Mouse (Mus musculus) ES-CJ7 (cell line): ENCODE results near the gene Arid1b.
A peak's percentile ranks its signal among the peaks of the same experiment; 100 is the strongest.

Source experiments
- DNase-seq: peaks from one replicate; pipeline ENCODE4 v3.0.0; 2011; ENCODE audit warnings: low read depth, low spot score

Arid1b gene

GRCm38 (mm10) chr17:4995561-4996051, 1.5 kb downstream of the Arid1b start:
- peak; percentile 34 for DNase-seq

- no peak for DNase-seq
These were observed 2.1 kb downstream of the Arid1b start for GRCm38 (mm10) chr17:4996121-4996813.

- peak; percentile 38 for DNase-seq
These were observed 2.9 kb downstream of the Arid1b start for GRCm38 (mm10) chr17:4996814-4997549.

GRCm38 (mm10) chr17:4997968-4998367, 3.8 kb downstream of the Arid1b start:
- no peak for DNase-seq

- no peak for DNase-seq
These were observed 5.1 kb downstream of the Arid1b start for GRCm38 (mm10) chr17:4999256-4999655.

GRCm38 (mm10) chr17:5000001-5000400, 5.9 kb downstream of the Arid1b start:
- DNase-seq: no peak

- no peak for DNase-seq
These were observed 6.7 kb downstream of the Arid1b start for GRCm38 (mm10) chr17:5000871-5001270.

GRCm38 (mm10) chr17:5001531-5002131, 7.5 kb downstream of the Arid1b start:
- DNase-seq: no peak

GRCm38 (mm10) chr17:5002937-5003508, 8.9 kb downstream of the Arid1b start:
- DNase-seq: no peak

GRCm38 (mm10) chr17:5004266-5004665, 10.1 kb downstream of the Arid1b start:
- no peak for DNase-seq

- DNase-seq: no peak
These were observed 10.6 kb downstream of the Arid1b start for GRCm38 (mm10) chr17:5004706-5005105.

GRCm38 (mm10) chr17:5005285-5005684, 11.2 kb downstream of the Arid1b start:
- no peak for DNase-seq

GRCm38 (mm10) chr17:5007156-5007658, 13.1 kb downstream of the Arid1b start:
- DNase-seq: peak; percentile 86

GRCm38 (mm10) chr17:5008236-5008635, 14.1 kb downstream of the Arid1b start:
- no peak for DNase-seq

- DNase-seq: no peak
These were observed 14.6 kb downstream of the Arid1b start for GRCm38 (mm10) chr17:5008761-5009160.

- DNase-seq: no peak
These were observed 15.6 kb downstream of the Arid1b start for GRCm38 (mm10) chr17:5009526-5010260.

- no peak for DNase-seq
These were observed 16.6 kb downstream of the Arid1b start for GRCm38 (mm10) chr17:5010781-5011180.

GRCm38 (mm10) chr17:5012091-5012490, 18.0 kb downstream of the Arid1b start:
- no peak for DNase-seq

- DNase-seq: peak; percentile 25
These were observed 18.4 kb downstream of the Arid1b start for GRCm38 (mm10) chr17:5012517-5012916.

- no peak for DNase-seq
These were observed 20.3 kb downstream of the Arid1b start for GRCm38 (mm10) chr17:5014327-5014957.

- no peak for DNase-seq
These were observed 22.3 kb downstream of the Arid1b start for GRCm38 (mm10) chr17:5016404-5016803.
